Mouse (Mus musculus): ENCODE measurements around the gene Rpl26. TPM values are rescaled to one million over a fixed set of nuclear protein-coding genes. Genes with fewer than 3 reads are reported as not detected.
A peak's percentile ranks its signal among the peaks of the same experiment; 100 is the strongest.

The Rpl26 gene
- 100 to 1,000 TPM; 779 to 924 (median 859) TPM for total RNA-seq (2022)

- peak; percentile 98 to 99 for DNase-seq (ENCODE audit: low spot score in 2 of 2)
These were observed at the start of gene Rpl26 for GRCm38 (mm10) chr11:68901351-68902046. TSS of gene Rpl26 (plus strand) at chr11:68901583.

DNA sequence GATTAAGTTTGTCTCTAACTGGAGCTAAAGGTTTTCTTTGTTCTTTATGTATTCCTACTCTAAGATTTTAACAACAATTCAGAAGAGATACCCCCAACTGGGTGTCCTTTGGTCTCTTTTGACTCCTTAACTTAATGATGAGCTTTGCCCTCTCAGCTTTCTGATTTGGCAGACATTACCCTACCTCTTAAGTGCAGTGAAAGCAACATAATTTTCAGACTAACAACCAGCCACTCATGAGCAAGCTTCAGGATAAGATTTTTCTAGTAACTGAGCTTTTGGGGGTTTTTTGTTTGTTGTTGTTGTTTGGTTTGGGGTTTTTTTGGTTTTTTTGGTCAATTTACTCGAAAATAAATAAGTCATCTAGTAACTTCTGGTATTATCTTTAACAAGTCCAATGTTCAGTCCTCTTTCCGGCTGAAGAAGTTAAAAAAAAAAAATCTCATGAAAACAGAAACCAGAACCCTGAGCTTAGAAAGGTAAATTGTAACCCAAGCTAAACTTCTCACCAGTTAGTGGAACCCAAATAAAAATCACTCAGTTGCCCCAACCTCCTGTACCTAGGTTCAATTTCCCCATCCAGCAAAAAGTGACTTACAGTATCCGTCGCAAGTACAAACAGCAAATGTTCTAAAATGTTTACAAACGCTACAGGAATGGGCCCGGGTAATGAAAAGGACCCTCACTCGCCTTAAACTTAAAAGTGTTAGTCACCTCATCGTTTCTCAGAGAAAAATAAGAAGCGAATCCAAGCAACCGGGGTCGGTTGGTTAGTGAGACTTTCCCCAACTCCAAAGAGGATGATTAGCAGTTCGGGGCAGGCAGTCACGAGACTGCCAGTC lies 49.5 kb upstream of the Rpl26 start:
- DNase-seq (ENCODE audit: low spot score in 2 of 2), result no peak

- peak; percentile 42 to 54 for DNase-seq (ENCODE audit: low spot score in 2 of 2)
These were observed 48.9 kb upstream of the Rpl26 start for GRCm38 (mm10) chr11:68852486-68852901.

DNA sequence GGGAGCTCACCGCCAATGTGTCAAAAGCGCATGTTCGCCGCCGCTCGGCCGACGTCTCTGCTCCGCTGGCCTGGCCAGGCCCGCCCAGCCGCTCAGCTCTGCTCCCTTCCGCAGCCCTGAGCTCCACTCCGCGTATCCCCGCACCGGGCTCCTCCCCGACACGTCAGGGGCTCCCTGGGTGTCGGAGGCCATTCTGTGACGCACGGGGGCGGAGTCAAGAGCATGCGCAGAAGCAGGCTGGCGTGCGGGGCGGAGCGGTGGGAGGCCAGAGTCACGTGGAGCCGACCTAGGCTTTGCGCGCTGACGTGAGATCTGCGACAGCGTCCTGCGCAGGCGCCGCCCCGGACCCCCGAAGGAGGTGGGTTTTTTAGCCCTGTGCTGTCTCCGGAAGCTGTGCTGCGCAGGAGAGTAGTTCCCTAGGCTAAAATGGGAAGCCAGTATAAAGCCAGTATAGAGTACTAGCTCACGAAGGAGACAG lies 48.4 kb upstream of the Rpl26 start:
- peak; percentile 99 for DNase-seq (ENCODE audit: low spot score in 2 of 2)

DNA sequence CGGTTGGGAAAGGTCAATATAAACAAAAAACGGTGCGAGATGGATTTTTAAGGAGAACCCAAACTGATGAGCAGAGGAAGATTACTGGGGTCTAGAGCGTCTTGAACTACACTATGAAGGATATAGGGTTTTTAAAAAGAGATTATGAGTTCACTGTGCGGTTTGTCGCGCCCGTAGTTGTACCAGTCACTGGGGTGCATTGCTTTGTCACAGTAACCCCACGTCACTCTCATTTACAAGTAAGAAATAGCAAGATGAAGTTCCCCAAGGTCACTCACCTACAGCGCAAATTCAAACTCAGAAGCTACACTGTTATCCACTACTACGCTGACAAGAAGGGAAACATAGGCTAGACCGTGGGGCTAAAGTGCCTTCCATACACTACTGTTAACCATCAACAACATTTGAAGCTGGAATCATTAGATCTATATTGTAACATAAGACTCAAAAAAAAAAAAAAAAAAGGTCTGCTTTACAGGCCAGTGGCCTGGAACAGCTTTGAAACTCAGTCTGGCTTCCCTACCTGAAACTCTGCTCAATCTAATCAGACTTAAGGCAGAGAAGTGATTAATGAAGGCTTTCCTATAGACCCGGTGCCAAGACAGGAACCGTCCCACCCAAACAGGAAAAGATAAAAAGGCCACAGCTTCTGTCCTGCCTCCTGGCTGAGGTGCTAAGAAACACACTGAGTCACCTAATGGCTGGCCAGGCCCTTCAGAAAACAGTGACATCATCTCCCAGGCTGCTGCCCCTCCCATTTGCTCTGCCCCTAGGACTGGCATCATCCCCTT lies 47.6 kb upstream of the Rpl26 start:
- no peak for DNase-seq (ENCODE audit: low spot score in 2 of 2)

GRCm38 (mm10) chr11:68854621-68855020 lies 46.8 kb upstream of the Rpl26 start:
- DNase-seq (ENCODE audit: low spot score in 2 of 2), result no peak

DNA sequence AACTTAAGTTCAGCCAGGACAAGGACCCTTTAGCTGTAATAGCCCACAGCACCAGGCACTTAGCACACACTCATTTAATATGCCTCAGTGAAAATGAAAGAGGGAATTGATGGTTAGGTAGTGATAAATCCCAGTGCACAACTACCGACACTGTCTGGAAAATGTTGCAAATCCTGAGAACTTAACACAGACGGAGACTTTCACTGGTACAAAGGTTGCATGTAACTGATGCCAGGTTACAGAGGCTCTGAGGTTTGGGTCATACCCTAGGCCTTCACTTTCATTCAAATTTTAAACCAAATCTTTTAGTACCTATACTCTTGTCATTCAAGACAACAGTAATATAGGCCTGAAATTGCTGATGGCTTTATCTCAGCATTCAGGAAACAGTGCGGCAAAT lies 44.1 kb upstream of the Rpl26 start:
- no peak for DNase-seq (ENCODE audit: low spot score in 2 of 2)

- no peak for DNase-seq (ENCODE audit: low spot score in 2 of 2)
These were observed 41.3 kb upstream of the Rpl26 start for GRCm38 (mm10) chr11:68859943-68860593.

DNA sequence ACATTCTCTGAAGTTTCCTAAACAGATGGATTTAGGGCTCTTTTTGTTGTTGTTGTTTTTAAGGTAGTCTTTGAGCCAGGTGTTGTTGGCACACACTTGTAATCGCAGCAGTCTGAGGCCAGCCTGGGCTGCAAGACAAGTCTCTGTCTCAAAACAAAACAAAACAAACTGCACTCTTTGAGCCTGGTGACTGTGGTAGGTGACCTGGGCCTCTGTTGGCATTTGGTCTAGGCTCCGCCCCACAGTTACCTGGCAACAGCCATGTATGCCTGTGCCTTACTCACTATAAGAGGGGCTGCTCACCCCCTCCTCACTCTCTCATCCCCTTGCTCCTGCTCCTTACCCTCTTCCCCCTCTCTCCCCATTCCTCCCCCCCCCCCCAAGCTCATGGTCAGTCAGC lies 39.1 kb upstream of the Rpl26 start:
- no peak for DNase-seq (ENCODE audit: low spot score in 2 of 2)

DNA sequence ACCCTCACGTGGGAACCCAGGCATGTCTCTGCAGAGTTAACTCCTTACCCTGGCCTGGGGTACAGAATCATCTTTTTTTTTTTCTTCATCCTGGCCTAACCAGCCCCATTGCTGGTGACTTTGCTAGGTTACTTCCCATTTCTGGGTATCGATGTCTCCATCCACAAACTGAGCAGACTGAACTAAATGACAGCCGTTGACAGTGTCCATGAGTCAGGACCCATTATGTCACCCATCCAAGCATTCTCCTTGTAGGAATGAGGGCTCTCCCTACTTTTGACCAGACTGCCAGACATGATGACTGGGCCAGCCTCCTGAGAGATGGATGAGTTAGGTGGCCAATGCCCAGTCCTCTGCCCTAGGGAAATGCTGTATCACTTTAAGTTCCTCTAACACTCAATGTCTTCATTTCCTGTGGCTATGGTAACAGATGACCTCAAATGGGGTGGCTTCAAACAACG lies 37.7 kb upstream of the Rpl26 start:
- DNase-seq (ENCODE audit: low spot score in 2 of 2), result no peak

DNA sequence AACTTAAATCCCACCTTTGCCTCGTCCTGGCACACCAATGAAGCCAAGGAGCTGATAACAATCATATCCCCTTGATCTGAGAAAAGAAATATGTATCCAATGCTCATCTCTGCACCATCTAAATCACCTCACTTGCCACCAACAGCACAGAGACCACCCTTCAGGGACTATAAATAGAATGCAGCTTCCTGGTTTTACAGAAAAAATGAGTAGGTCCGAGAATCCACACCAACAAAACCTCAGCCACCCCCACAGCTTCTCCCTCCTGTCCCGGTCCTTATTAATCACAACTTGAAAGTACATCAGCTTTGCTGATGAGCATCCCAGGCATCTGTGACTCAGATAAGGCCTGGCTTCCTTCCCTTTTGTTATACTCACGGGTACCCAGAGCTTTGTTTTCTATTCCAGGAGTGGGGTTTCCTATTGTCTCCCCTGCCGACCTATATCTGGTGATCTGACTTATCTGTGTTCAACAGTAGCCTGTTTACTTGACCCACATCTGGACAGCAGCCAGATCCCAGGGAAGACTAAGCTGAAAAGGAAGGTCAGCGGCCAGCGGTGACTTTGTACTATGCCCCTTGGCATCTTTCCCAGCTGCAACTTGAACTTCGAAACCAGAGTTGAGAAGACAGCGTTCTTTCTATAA lies 36.7 kb upstream of the Rpl26 start:
- no peak for DNase-seq (ENCODE audit: low spot score in 2 of 2)

DNA sequence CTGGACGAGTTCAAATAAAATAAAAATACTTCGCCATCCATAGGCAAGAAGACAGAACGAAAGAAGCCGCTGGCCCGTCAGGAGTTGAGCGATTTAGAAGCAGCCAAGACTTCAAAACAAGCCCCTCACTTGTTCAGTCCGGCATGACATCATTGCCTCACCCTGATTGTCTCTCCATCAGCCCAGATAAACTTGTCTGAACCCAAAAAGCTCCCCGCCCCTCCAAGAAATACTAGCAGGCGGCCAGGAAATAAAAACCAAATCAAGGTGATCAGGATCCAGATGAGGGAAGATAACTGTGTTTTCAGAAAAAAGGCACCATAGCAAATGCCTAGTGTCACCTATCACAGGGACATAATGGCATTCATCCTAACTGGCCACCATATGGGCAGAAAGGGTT lies 30.1 kb upstream of the Rpl26 start:
- no peak for DNase-seq (ENCODE audit: low spot score in 2 of 2)

DNA sequence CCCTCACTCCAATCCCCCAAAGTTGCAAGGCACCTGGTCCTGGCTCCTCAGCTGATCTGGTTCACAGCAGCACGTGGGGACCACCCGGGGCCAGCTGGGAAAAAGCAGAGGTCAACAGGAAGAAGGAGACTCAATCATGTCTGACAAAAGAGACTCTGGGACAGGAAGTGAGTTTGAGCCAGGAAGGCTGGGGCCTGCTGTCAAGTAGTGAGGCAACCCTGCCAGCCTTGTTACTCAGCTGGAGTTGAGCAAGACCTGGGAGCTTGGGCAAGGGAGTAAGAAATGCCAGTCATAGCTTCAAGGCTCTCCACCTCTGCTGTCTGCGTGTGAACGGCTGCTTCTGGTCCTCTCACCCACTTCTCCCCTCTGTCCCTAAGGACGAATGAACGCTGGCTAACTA lies 29.6 kb upstream of the Rpl26 start, which contains the start of gene Ndel1:
TSS of gene Ndel1 (minus strand) at position 111 of the 400 bp plus-strand sequence.
- DNase-seq (ENCODE audit: low spot score in 2 of 2), result no peak

GRCm38 (mm10) chr11:68874841-68875240 lies 26.5 kb upstream of the Rpl26 start:
- DNase-seq (ENCODE audit: low spot score in 2 of 2), result peak in 1 of 2 experiments; percentile 40

GRCm38 (mm10) chr11:68878811-68879210 lies 22.6 kb upstream of the Rpl26 start:
- DNase-seq (ENCODE audit: low spot score in 2 of 2), result no peak

DNA sequence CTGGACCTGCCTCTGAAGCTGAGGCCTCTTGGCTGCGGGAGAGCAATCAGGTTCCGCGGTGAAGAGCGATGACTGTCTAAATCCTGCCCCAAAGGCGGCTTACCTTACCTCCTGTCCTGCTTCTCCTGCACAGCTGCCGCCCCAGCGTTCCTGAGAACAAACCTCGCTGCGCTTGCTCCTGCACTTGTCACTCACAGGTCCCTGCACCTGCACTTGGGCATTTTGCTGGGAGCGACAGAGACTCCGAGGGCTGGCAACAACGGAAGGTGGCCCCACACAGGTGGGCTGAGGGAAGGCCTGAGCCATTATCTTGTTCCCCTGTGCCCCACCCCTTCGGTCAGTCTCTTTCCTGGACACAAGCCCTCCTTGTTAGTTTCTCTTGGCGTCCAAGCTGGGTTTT lies 19.3 kb upstream of the Rpl26 start:
- no peak for DNase-seq (ENCODE audit: low spot score in 2 of 2)

DNA sequence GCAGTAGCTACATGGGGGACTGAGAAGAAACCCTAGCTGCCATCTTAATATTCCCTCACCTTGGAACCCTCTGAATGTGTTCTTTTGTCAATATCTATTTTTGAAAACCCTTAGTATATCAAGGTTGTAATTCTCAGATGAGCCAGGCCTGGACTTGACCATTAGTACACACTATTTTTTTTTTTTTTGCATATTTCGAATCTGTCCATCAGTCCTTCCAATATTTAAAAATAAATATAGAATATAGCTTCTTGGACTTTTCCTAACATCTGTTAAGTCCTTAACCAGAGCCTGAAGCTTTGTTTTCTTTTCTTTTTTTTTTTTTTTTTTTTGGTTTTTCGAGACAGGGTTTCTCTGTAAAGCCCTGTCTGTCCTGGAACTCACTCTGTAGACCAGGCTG lies 17.5 kb upstream of the Rpl26 start:
- DNase-seq (ENCODE audit: low spot score in 2 of 2), result no peak

DNA sequence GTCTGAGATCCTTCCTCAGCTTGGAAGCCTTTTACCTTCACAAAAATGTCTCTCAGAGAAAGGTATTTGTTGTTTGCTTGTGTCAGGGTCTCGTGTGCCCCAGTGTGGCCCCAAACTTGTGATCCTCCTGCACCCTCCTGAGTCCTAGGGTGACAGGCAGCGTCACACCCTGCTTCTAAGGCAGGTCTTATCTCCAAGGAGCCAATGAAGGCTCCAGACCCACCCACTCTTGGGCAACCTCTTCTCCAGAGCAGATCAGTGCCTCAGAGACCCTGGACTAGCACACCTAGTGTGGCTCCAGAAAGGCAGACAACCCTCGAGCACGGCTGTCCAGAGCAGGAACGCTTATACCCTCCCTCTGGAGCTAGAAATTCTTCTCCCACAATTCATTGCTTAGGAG lies 17.0 kb upstream of the Rpl26 start:
- DNase-seq (ENCODE audit: low spot score in 2 of 2), result no peak

DNA sequence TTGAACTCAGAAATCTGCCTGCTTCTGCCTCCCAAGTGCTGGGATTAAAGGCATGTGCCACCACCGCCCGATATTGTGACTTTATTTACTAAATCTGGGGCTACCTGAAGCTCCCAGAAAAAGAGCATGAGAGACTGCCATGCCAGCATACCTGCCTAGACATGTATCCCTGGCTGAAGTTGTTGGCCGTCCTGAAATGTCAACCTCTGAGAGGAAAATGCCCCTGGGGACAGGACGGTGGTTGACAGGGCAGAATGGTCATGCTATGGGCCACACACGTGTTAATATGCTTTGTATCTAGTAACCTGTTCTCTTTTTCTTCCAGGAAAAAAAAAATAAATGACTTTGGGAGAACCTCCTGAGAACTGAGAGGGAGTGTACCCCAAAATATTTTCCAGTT lies 15.3 kb upstream of the Rpl26 start:
- DNase-seq (ENCODE audit: low spot score in 2 of 2), result no peak

DNA sequence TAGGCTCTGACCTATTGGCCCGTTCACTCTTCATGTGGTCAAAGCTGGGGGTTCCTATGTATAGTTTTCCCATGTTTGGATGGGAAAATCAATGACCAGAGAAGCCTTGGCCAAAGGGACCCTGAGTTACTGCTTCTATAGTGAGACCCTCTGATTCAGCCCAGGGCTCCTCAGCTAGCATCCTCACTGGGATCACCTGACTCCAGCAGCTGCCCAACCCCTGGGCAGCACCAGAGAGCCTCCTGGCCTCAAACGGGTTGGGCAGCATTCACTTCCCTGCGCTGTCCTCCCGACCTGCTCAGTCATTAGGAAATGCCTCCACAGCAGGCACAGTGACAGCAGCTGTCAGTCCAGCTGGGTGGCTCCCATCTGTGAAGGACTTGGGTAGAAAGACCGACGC lies 13.1 kb upstream of the Rpl26 start, which contains the start of gene Rnf222:
TSS of gene Rnf222 (plus strand) at position 301 of the 400 bp plus-strand sequence.
- no peak for DNase-seq (ENCODE audit: low spot score in 2 of 2)
